9 mouse cellular contexts compared by ENCODE assay signal in genomic region chr8:124569593-124569992, GRCm38 (mm10). TPM values are rescaled to one million over a fixed set of nuclear protein-coding genes. Genes with fewer than 3 reads are reported as not detected.
DNase-seq lines count a peak whose midpoint lies in the region; ATAC-seq and TF ChIP-seq lines count a peak whose summit lies in the region.
"Had no signal": no experiment of that assay in that cellular context is flagged by ENCODE, and none has a peak within 500 bp of the region (broad histone marks: within the 10 kb centered on the region; RNA-seq: fewer than 3 reads in every experiment).

Gene Agt, minus strand, starts transcription at chr8:124569706.

- ATAC-seq in forebrain, postnatal 0 days: peak; percentile 27; the same call in 1 of the 2 replicates
- no peak for ATAC-seq in forebrain, embryonic 14.5 days
- ATAC-seq in liver, embryonic 15.5 days (ENCODE audit: insufficient read depth): peak; percentile 66

- no peak within 1 kb of the TSS for H3K4me2 ChIP-seq in forebrain, postnatal 0 days (ENCODE audit: low read depth)
- no peak within 1 kb of the TSS for H3K4me2 ChIP-seq in forebrain, embryonic 14.5 days (ENCODE audit: low read length)
- H3K4me2 ChIP-seq in liver, embryonic 15.5 days: peak within 1 kb of the TSS; percentile 44

- H3K4me3 ChIP-seq in forebrain, postnatal 0 days (ENCODE audit: low read depth, low read length): no peak within 1 kb of the TSS
- H3K4me3 ChIP-seq in forebrain, embryonic 14.5 days (ENCODE audit: low read depth, low read length): no peak within 1 kb of the TSS
- peak within 1 kb of the TSS; percentile 44 for H3K4me3 ChIP-seq in liver, embryonic 15.5 days (replicated peaks)
- H3K4me3 ChIP-seq: myocyte had no signal

- WGBS in forebrain, postnatal 0 days: 81% methylated on average over 2 of the region's 2 CpGs
- 84% methylated on average over 2 of the region's 2 CpGs for WGBS in forebrain, embryonic 14.5 days
- 57% methylated on average over 2 of the region's 2 CpGs for WGBS in liver, embryonic 15.5 days (ENCODE audit: insufficient replicate concordance)

- H3K9ac ChIP-seq in forebrain, postnatal 0 days: no peak within 1 kb of the TSS
- no peak within 1 kb of the TSS for H3K9ac ChIP-seq in forebrain, embryonic 14.5 days (ENCODE audit: low read length)
- peak within 1 kb of the TSS; percentile 15; the same call in 1 of the 2 replicates for H3K9ac ChIP-seq in liver, embryonic 15.5 days

- H3K27me3 ChIP-seq in forebrain, postnatal 0 days (ENCODE audit: insufficient read depth, low read length): no peaks in the 10 kb centered on the region
- no peaks in the 10 kb centered on the region for H3K27me3 ChIP-seq in forebrain, embryonic 14.5 days (replicated peaks; ENCODE audit: control insufficient read depth, insufficient read depth, low read length)
- H3K27me3 ChIP-seq in liver, embryonic 15.5 days: no peaks in the 10 kb centered on the region

- no peak for TF ChIP-seq CTCF in forebrain, postnatal 0 days (IDR thresholded peaks at IDR 0.05; ENCODE audit: low read depth)

- H3K9me3 ChIP-seq in forebrain, postnatal 0 days (ENCODE audit: low read length): no peaks in the 10 kb centered on the region
- no peaks in the 10 kb centered on the region for H3K9me3 ChIP-seq in forebrain, embryonic 14.5 days (replicated peaks; ENCODE audit: control insufficient read depth, low read length)
- no peaks in the 10 kb centered on the region for H3K9me3 ChIP-seq in liver, embryonic 15.5 days (replicated peaks)

- no peaks in the 10 kb centered on the region for H3K4me1 ChIP-seq in forebrain, postnatal 0 days (ENCODE audit: insufficient read depth)
- no peaks in the 10 kb centered on the region for H3K4me1 ChIP-seq in forebrain, embryonic 14.5 days (ENCODE audit: control insufficient read depth, insufficient read depth, low read length)
- H3K4me1 ChIP-seq in liver, embryonic 15.5 days (replicated peaks): peaks cover 22% of the 10 kb centered on the region

- DNase-seq in forebrain, postnatal 0 days: no peak
- no peak for DNase-seq in forebrain, embryonic 14.5 days (ENCODE audit: low spot score)
- DNase-seq in NIH3T3 (ENCODE audit: low read depth): peak; percentile 53
- peak; percentile 94 for DNase-seq in gastrocnemius, adult 18-20 months (ENCODE audit: low spot score)
- DNase-seq in kidney, adult 9 months: peak; percentile 95
- no peak for DNase-seq in thymus, postnatal 36 days
- DNase-seq in urinary bladder, adult 2 months (ENCODE audit: low spot score): no peak

- H3K36me3 ChIP-seq in forebrain, postnatal 0 days (ENCODE audit: insufficient read depth): no peaks in the 10 kb centered on the region
- no peaks in the 10 kb centered on the region for H3K36me3 ChIP-seq in forebrain, embryonic 14.5 days (ENCODE audit: control insufficient read depth, insufficient read depth, low read length)
- H3K36me3 ChIP-seq in liver, embryonic 15.5 days (replicated peaks): no peaks in the 10 kb centered on the region

- H3K27ac ChIP-seq in forebrain, postnatal 0 days (ENCODE audit: low read depth, low read length): no peak within 1 kb of the TSS
- no peak within 1 kb of the TSS for H3K27ac ChIP-seq in forebrain, embryonic 14.5 days (ENCODE audit: low read depth, low read length)
- H3K27ac ChIP-seq in liver, embryonic 15.5 days (replicated peaks): peak within 1 kb of the TSS; percentile 78

RNA-seq across cellular contexts. Expression of gene Agt, which starts in this region (rescaled TPM):
- total RNA-seq in forebrain, postnatal 0 days (2014; rRNA removed): 27.7 and 29.4 TPM in 2 replicates
- polyA plus RNA-seq in forebrain, postnatal 0 days (2015; fragmentation: Nextera tagmentation; extraction: Ambion mirVana): 18.6 and 30.0 TPM in 2 replicates
- not detected in 2 replicates for polyA plus RNA-seq in forebrain, embryonic 14.5 days (2014; fragmentation: Nextera tagmentation; extraction: Ambion mirVana)
- total RNA-seq in gastrocnemius, adult 18-20 months (2021): 10 to 100 TPM; 12.5 to 14.3 TPM
- 183 and 228 TPM in 2 replicates for polyA plus RNA-seq in liver, embryonic 15.5 days (2015; fragmentation: Nextera tagmentation; extraction: Ambion mirVana)
- 1.4 and 1.8 TPM in 2 replicates for polyA plus RNA-seq in urinary bladder, adult 2 months (2012; rRNA removed)

Comparison
In these comparisons a context has a peak if more than half of its experiments do, and no peak if none do; other contexts are left out.
1. DNase-seq: peak in NIH3T3 (single experiment), gastrocnemius, adult 18-20 months (single experiment) and kidney, adult 9 months (single experiment); none in forebrain, postnatal 0 days (single experiment), forebrain, embryonic 14.5 days (single experiment), thymus, postnatal 36 days (0 of 2) and urinary bladder, adult 2 months (single experiment).